Mouse (Mus musculus) bone marrow, adult 2 months (tissue): ENCODE data around the gene Gzme. TPM values are rescaled to one million over a fixed set of nuclear protein-coding genes. Genes with fewer than 3 reads are reported as not detected.

Experiments
- H3K27ac ChIP-seq: fragments of 200-500 bp; 2 replicates; pipeline ENCODE4 v1.5.1; 2012; ENCODE audit warnings: low read depth, mild to moderate bottlenecking, control low read depth, inconsistent platforms, low read length; ENCODE audit not compliant: control insufficient read depth, poor library complexity, insufficient read depth
- H3K4me1 ChIP-seq: fragments of 200-500 bp; 2 replicates; pipeline ENCODE4 v1.6.1; 2011; ENCODE audit warnings: low read length; ENCODE audit not compliant: control insufficient read depth, insufficient read depth
- H3K4me3 ChIP-seq: fragments of 200-500 bp; replicated peaks from 2 replicates; pipeline ENCODE3; 2011; ENCODE audit warnings: mild to moderate bottlenecking, low read depth, low read length, control low read depth; ENCODE audit not compliant: control insufficient read depth
- CTCF ChIP-seq: fragments of 200-500 bp; IDR thresholded peaks from 2 replicates; pipeline ENCODE4 v1.5.1; 2011; ENCODE audit warnings: low read length, control low read depth; ENCODE audit not compliant: control insufficient read depth, insufficient read depth
- POLR2A ChIP-seq: fragments of 200-500 bp; IDR thresholded peaks from 2 replicates; pipeline ENCODE4 v1.6.1; 2011; ENCODE audit warnings: low read depth, mild to moderate bottlenecking, control low read depth, low read length, borderline replicate concordance; ENCODE audit not compliant: control insufficient read depth
- WGBS: fragments of 180-500 bp; shearing (Covaris S2); methylation state at CpG from one replicate; pipeline ENCODE4 v1.1.7; 2018; 5-methylcytosine and 5-hydroxymethylcytosine counted together
- polyA plus RNA-seq: library from polyadenylated mRNA; stranded (reverse); fragments of >200 nt; gene quantifications from 2 replicates; pipeline ENCODE4 v1.2.4, GENCODE M21; 2011; ENCODE audit warnings: low replicate concordance; ENCODE audit not compliant: missing spikeins, insufficient read depth, insufficient read length

Gene Gzme
- polyA plus RNA-seq, 1 experiment, result not detected

GRCm38 (mm10) chr14:56105447-56106180 is 14.8 kb downstream of the Gzme start:
- Histone ChIP-seq H3K4me3 (no peak overlapping the region), H3K4me1 (no peaks in the 10 kb centered on the region; the same call in 1 of the 2 replicates), H3K27ac (peak overlapping the region; percentile 55)
- 33% methylated on average over 13 of the region's 13 CpGs for WGBS
- no peak for TF ChIP-seq POLR2A
- TF ChIP-seq CTCF, result no peak

DNA sequence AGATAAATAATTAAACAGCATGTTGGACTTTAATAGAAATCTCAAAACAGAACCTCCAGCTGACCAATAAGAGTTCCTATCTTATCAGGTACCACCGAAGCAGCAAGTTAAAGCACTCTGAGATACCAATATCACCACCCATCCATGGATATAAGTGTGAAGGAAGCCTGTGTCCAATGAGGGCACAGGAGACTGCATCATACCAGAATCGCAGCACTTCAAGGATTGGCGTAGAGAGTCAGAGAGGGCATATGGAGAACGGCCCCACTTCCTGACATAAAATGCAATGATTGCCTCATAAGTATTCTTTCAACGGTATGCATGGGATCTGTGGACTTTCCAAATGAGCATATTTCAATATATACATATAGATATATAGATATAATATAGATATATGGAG is 15.4 kb downstream of the Gzme start:
- 25% methylated on average over 5 of the region's 5 CpGs for WGBS
- H3K27ac ChIP-seq, result no peak overlapping the region
- no peaks in the 10 kb centered on the region; the same call in 1 of the 2 replicates for H3K4me1 ChIP-seq
- no peak overlapping the region for H3K4me3 ChIP-seq
- TF ChIP-seq POLR2A, result no peak
- no peak for TF ChIP-seq CTCF

- Histone ChIP-seq H3K27ac (no peak overlapping the region), H3K4me3 (no peak overlapping the region), H3K4me1 (no peaks in the 10 kb centered on the region; the same call in 1 of the 2 replicates)
- no peak for TF ChIP-seq POLR2A
- TF ChIP-seq CTCF, result no peak
- WGBS, result 42% methylated on average over 3 of the region's 3 CpGs
Measured at GRCm38 (mm10) chr14:56103452-56103851, 17.0 kb downstream of the Gzme start.

GRCm38 (mm10) chr14:56102386-56102785 is 18.0 kb downstream of the Gzme start, which contains the start of gene Ctsg:
Gene Ctsg (minus strand): TSS chr14:56102574.
- Histone ChIP-seq H3K27ac (peak within 1 kb of the TSS; percentile 38), H3K4me1 (no peaks in the 10 kb centered on the region; the same call in 1 of the 2 replicates), H3K4me3 (peak within 1 kb of the TSS; percentile 40)
- TF ChIP-seq POLR2A (no peak), CTCF (no peak)
- 16% methylated on average over 10 of the region's 10 CpGs for WGBS

- TF ChIP-seq POLR2A (no peak), CTCF (peak; percentile 56)
- H3K4me1 ChIP-seq, result no peaks in the 10 kb centered on the region
- 66% methylated on average over 4 of the region's 4 CpGs for WGBS
- H3K4me3 ChIP-seq, result no peak overlapping the region
- no peak overlapping the region for H3K27ac ChIP-seq
Measured at GRCm38 (mm10) chr14:56098940-56099339, 21.5 kb downstream of the Gzme start.

- H3K4me3 ChIP-seq, result no peak overlapping the region
- H3K27ac ChIP-seq, result no peak overlapping the region
- no peaks in the 10 kb centered on the region for H3K4me1 ChIP-seq
- TF ChIP-seq POLR2A (no peak), CTCF (no peak)
- WGBS, result 63% methylated on average over 1 of the region's 1 CpGs
Measured at GRCm38 (mm10) chr14:56097597-56097996, 22.8 kb downstream of the Gzme start.

DNA sequence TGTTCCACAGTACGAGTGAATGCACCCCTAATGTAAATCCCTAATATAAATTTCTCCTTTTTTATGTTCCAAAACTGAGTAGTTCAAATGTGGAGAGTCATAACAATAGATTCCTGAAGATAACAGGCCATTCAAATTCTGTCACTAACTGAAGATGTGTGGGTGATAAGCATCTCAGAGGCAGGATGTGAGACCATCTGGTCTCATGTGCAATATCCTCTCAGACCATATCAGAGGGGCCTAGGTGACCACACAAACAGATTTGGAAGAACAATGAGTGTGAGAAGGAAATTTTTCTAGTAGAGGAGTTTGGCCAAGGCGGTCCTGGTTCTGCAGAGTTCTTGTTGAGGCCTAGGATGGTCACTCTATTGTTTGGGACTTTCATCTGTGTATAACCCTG is 27.1 kb downstream of the Gzme start:
- Histone ChIP-seq H3K27ac (no peak overlapping the region), H3K4me3 (no peak overlapping the region), H3K4me1 (no peaks in the 10 kb centered on the region)
- WGBS, result 30% methylated on average over 2 of the region's 2 CpGs
- TF ChIP-seq CTCF (no peak), POLR2A (no peak)

- Histone ChIP-seq H3K4me3 (no peak overlapping the region), H3K27ac (no peak overlapping the region), H3K4me1 (no peaks in the 10 kb centered on the region; the same call in 1 of the 2 replicates)
- 49% methylated on average over 3 of the region's 3 CpGs for WGBS
- TF ChIP-seq POLR2A, result no peak
- TF ChIP-seq CTCF, result no peak
Measured at GRCm38 (mm10) chr14:56086711-56087110, 33.7 kb downstream of the Gzme start.

DNA sequence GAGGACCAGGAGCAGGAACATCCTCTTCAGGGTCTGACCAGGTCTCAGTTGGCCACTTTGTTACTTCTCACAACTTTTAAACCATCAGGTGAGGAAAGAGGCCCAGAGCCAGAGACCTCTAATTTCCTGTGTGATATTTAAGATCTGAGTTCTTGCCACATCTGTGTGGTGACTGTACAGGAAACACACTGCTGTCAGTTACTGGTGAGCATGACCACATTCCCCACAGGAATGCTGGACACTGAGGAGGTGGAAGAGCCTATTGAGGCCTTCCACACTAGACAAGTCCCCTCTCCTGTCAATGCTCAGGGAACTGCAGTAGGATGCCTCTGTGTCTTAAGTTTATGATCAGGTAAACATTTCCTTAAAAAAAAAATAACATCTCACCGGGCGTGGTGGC is 35.3 kb downstream of the Gzme start, which contains the start of gene Mcpt8:
Gene Mcpt8 (minus strand): TSS at position 107 of the 400 bp plus-strand sequence.
- WGBS, result 57% methylated on average over 2 of the region's 2 CpGs
- TF ChIP-seq POLR2A (no peak), CTCF (no peak)
- no peaks in the 10 kb centered on the region; the same call in 1 of the 2 replicates for H3K4me1 ChIP-seq

More for the DNA sequence above, 35.3 kb downstream of the Gzme start, which contains the start of gene Mcpt8:
- Histone ChIP-seq H3K4me3 (no peak within 1 kb of the TSS), H3K27ac (no peak within 1 kb of the TSS)
